Mouse (Mus musculus) left cerebral cortex, postnatal 36 days (tissue): Measurements from ENCODE around the gene Grik2. TPM values are rescaled to one million over a fixed set of nuclear protein-coding genes. Genes with fewer than 3 reads are reported as not detected.

Experiments used
- DNase-seq, 2 experiments: peaks; one replicate each; pipeline ENCODE4 v3.0.0; 2021 to 2022; ENCODE audit warnings: low spot score in 2 of 2, mixed read lengths in 1 of 2
- intact Hi-C: fragments of 180-260 bp; cut with DNase I; formaldehyde crosslinking; loops from one replicate; pipeline ENCODE4 v1.15.1; 2025
- total RNA-seq, 2 experiments: library from RNA; stranded (reverse); gene quantifications; 2 replicates each; pipeline ENCODE4 v1.2.3; 2021

Gene Grik2
- total RNA-seq, 2 experiments from 2014 or later = 57.3 to 76.4 TPM

- intact Hi-C loops = no loop called here
These were observed 739.2 kb downstream of the Grik2 start for GRCm38 (mm10) chr10:49049391-49049790.

More at GRCm38 (mm10) chr10:49049391-49049790, 739.2 kb downstream of the Grik2 start:
- no peak for DNase-seq
